Mouse (Mus musculus) fibroblast of lung, adult 2 months (primary cell): ENCODE measurements around the gene Pih1d1.

ENCODE experiments used
- DNase-seq: peaks from one replicate; pipeline ENCODE4 v3.0.0-alpha.2; 2011; ENCODE audit warnings: low read depth

The Pih1d1 gene

GRCm38 (mm10) chr7:45126844-45127699, 27.0 kb upstream of the Pih1d1 start:
- no peak for DNase-seq

GRCm38 (mm10) chr7:45127700-45128224, 26.3 kb upstream of the Pih1d1 start:
- no peak for DNase-seq

- peak; percentile 99 for DNase-seq
Measured at GRCm38 (mm10) chr7:45128624-45129246, 25.4 kb upstream of the Pih1d1 start, which contains the start of gene Rpl13a. Gene Rpl13a (minus strand): TSS chr7:45128761.

- DNase-seq, result peak; percentile 65
Measured at GRCm38 (mm10) chr7:45129318-45129717, 24.8 kb upstream of the Pih1d1 start.

GRCm38 (mm10) chr7:45129776-45130512, 24.2 kb upstream of the Pih1d1 start:
- DNase-seq, result no peak

GRCm38 (mm10) chr7:45131850-45132249, 22.3 kb upstream of the Pih1d1 start:
- no peak for DNase-seq

- no peak for DNase-seq
Measured at GRCm38 (mm10) chr7:45133446-45134159, 20.5 kb upstream of the Pih1d1 start.

GRCm38 (mm10) chr7:45134544-45135026, 19.5 kb upstream of the Pih1d1 start:
- DNase-seq, result no peak

GRCm38 (mm10) chr7:45135370-45135769, 18.7 kb upstream of the Pih1d1 start:
- DNase-seq, result no peak

GRCm38 (mm10) chr7:45135993-45136567, 18.0 kb upstream of the Pih1d1 start, which contains the start of the genes Gm45713 and Flt3l:
Gene Gm45713 (minus strand): TSS chr7:45136231.
Gene Flt3l (minus strand): TSS chr7:45136432.
- DNase-seq, result peak; percentile 68

- no peak for DNase-seq
Measured at GRCm38 (mm10) chr7:45137171-45138006, 16.7 kb upstream of the Pih1d1 start.

GRCm38 (mm10) chr7:45138403-45138802, 15.7 kb upstream of the Pih1d1 start:
- DNase-seq, result no peak

GRCm38 (mm10) chr7:45139904-45140723, 14.0 kb upstream of the Pih1d1 start:
- no peak for DNase-seq

- no peak for DNase-seq
Measured at GRCm38 (mm10) chr7:45141319-45141718, 12.8 kb upstream of the Pih1d1 start.

GRCm38 (mm10) chr7:45141914-45142313, 12.2 kb upstream of the Pih1d1 start:
- DNase-seq, result no peak

- DNase-seq, result no peak
Measured at GRCm38 (mm10) chr7:45144368-45145174, 9.5 kb upstream of the Pih1d1 start.

- DNase-seq, result no peak
Measured at GRCm38 (mm10) chr7:45145460-45145859, 8.6 kb upstream of the Pih1d1 start.

GRCm38 (mm10) chr7:45147267-45147666, 6.8 kb upstream of the Pih1d1 start:
- no peak for DNase-seq
